Mouse (Mus musculus) retina, postnatal 1 day (tissue): ENCODE measurements at regions not wholly inside any gene's neighbourhood (a gene's known extent, or its start where the extent isn't known, plus 50 kb on each side); places are given as distances from the start of the nearest gene placed in this dataset.
A peak's percentile ranks its signal among the peaks of the same experiment; 100 is the strongest.

ENCODE experiments used
- DNase-seq: peaks from one replicate; pipeline ENCODE4 v3.0.0-alpha.2; 2012

GRCm38 (mm10) chr12:51118021-51118694, 229.7 kb upstream of the G2e3 start:
- DNase-seq = no peak

GRCm38 (mm10) chr12:51117436-51118020, 230.3 kb upstream of the G2e3 start:
- DNase-seq = no peak

GRCm38 (mm10) chr12:51111811-51112210, 236.1 kb upstream of the G2e3 start:
- DNase-seq = no peak

- no peak for DNase-seq
Observed at GRCm38 (mm10) chr12:51108044-51108443, 239.8 kb upstream of the G2e3 start.

- DNase-seq = no peak
Observed at GRCm38 (mm10) chr12:51103541-51104042, 244.3 kb upstream of the G2e3 start.

GRCm38 (mm10) chr12:51101636-51102035, 246.2 kb upstream of the G2e3 start:
- DNase-seq = peak; percentile 38

GRCm38 (mm10) chr12:51100868-51101267, 247.0 kb upstream of the G2e3 start:
- no peak for DNase-seq

GRCm38 (mm10) chr12:51095974-51096373, 251.9 kb upstream of the G2e3 start:
- no peak for DNase-seq

GRCm38 (mm10) chr12:51089324-51089723, 258.5 kb upstream of the G2e3 start:
- no peak for DNase-seq

- peak; percentile 88 for DNase-seq
Observed at GRCm38 (mm10) chr12:51081809-51082208, 266.1 kb upstream of the G2e3 start.

GRCm38 (mm10) chr12:51073503-51073902, 274.4 kb upstream of the G2e3 start:
- no peak for DNase-seq

GRCm38 (mm10) chr12:51060931-51061330, 286.9 kb upstream of the G2e3 start:
- no peak for DNase-seq

GRCm38 (mm10) chr12:51058569-51058968, 289.3 kb upstream of the G2e3 start:
- DNase-seq = peak; percentile 84

- no peak for DNase-seq
Observed at GRCm38 (mm10) chr12:51058104-51058503, 289.8 kb upstream of the G2e3 start.

GRCm38 (mm10) chr12:51047116-51047515, 300.7 kb upstream of the G2e3 start:
- no peak for DNase-seq

- no peak for DNase-seq
Observed at GRCm38 (mm10) chr12:51045437-51045836, 302.4 kb upstream of the G2e3 start.

- DNase-seq = no peak
Observed at GRCm38 (mm10) chr12:51045020-51045419, 302.8 kb upstream of the G2e3 start.

- no peak for DNase-seq
Observed at GRCm38 (mm10) chr12:51032193-51032592, 315.7 kb upstream of the G2e3 start.

GRCm38 (mm10) chr12:51028601-51029174, 319.2 kb upstream of the G2e3 start:
- DNase-seq = peak; percentile 15

- DNase-seq = no peak
Observed at GRCm38 (mm10) chr12:51026046-51026445, 321.8 kb upstream of the G2e3 start.

GRCm38 (mm10) chr12:51025531-51025930, 322.3 kb upstream of the G2e3 start:
- no peak for DNase-seq

GRCm38 (mm10) chr12:51024057-51024743, 323.7 kb upstream of the G2e3 start:
- DNase-seq = no peak

GRCm38 (mm10) chr12:51018185-51018584, 329.7 kb upstream of the G2e3 start:
- no peak for DNase-seq

GRCm38 (mm10) chr12:51016081-51016480, 331.8 kb upstream of the G2e3 start:
- DNase-seq = no peak
